Mouse (Mus musculus) R1 (cell line): Measurements from ENCODE around the gene Gm20708.

Experiments used
- DNase-seq: peaks from one replicate; pipeline ENCODE4 v3.0.0-alpha.2; 2018; ENCODE audit warnings: low read depth, low spot score

Gm20708 gene

GRCm38 (mm10) chr11:117809407-117810311, at the start of gene Gm20708, which contains the start of gene Syngr2:
Gene Gm20708 (plus strand): TSS chr11:117809668.
Gene Syngr2 (plus strand): TSS chr11:117809668.
- peak; percentile 82 for DNase-seq

- DNase-seq = peak; percentile 21
Measured at GRCm38 (mm10) chr11:117760374-117761119, 48.9 kb upstream of the Gm20708 start.

GRCm38 (mm10) chr11:117761801-117762200, 47.7 kb upstream of the Gm20708 start:
- DNase-seq = no peak

- peak; percentile 35 for DNase-seq
Measured at GRCm38 (mm10) chr11:117762246-117762645, 47.2 kb upstream of the Gm20708 start.

- no peak for DNase-seq
Measured at GRCm38 (mm10) chr11:117764319-117764718, 45.1 kb upstream of the Gm20708 start.

- DNase-seq = no peak
Measured at GRCm38 (mm10) chr11:117765361-117765760, 44.1 kb upstream of the Gm20708 start.

GRCm38 (mm10) chr11:117766275-117766674, 43.2 kb upstream of the Gm20708 start:
- DNase-seq = no peak

GRCm38 (mm10) chr11:117768725-117769682, 40.5 kb upstream of the Gm20708 start:
- DNase-seq = no peak

- DNase-seq = no peak
Measured at GRCm38 (mm10) chr11:117769683-117770047, 39.8 kb upstream of the Gm20708 start.

- no peak for DNase-seq
Measured at GRCm38 (mm10) chr11:117770407-117770806, 39.1 kb upstream of the Gm20708 start.

- no peak for DNase-seq
Measured at GRCm38 (mm10) chr11:117772352-117772751, 37.1 kb upstream of the Gm20708 start.

GRCm38 (mm10) chr11:117774925-117775324, 34.5 kb upstream of the Gm20708 start:
- no peak for DNase-seq

GRCm38 (mm10) chr11:117775540-117775939, 33.9 kb upstream of the Gm20708 start:
- no peak for DNase-seq

- DNase-seq = no peak
Measured at GRCm38 (mm10) chr11:117776085-117776792, 33.2 kb upstream of the Gm20708 start.

GRCm38 (mm10) chr11:117777111-117777510, 32.4 kb upstream of the Gm20708 start:
- DNase-seq = no peak

GRCm38 (mm10) chr11:117778031-117778430, 31.4 kb upstream of the Gm20708 start:
- no peak for DNase-seq

- DNase-seq = peak; percentile 54
Measured at GRCm38 (mm10) chr11:117778851-117779433, 30.5 kb upstream of the Gm20708 start.

GRCm38 (mm10) chr11:117779434-117780198, 29.9 kb upstream of the Gm20708 start:
- no peak for DNase-seq

- no peak for DNase-seq
Measured at GRCm38 (mm10) chr11:117780199-117780515, 29.3 kb upstream of the Gm20708 start.
